Mouse (Mus musculus): ENCODE measurements around the gene Ampd3. TPM values are rescaled to one million over a fixed set of nuclear protein-coding genes. Genes with fewer than 3 reads are reported as not detected.

Gene Ampd3
- 4.2 TPM for polyA plus RNA-seq (2017; shearing (Covaris generic))

GRCm38 (mm10) chr7:110768001-110768400 lies at the start of gene Ampd3:
Gene Ampd3 (plus strand): TSS chr7:110768206.

GRCm38 (mm10) chr7:110843916-110844874 lies 76.2 kb downstream of the Ampd3 start, which contains the start of gene Rnf141:
Gene Rnf141 (minus strand): TSS chr7:110844457.

Other genes with a start within 250 kb of the Ampd3 start
- gene Sbf2, start 153.3 kb upstream of the Ampd3 start, polyA plus RNA-seq (2017; shearing (Covaris generic)): 3.3 TPM
- not detected for gene Adm, start 140.5 kb upstream of the Ampd3 start, polyA plus RNA-seq (2017; shearing (Covaris generic))
- gene Rnf141, start 76.3 kb downstream of the Ampd3 start, polyA plus RNA-seq (2017; shearing (Covaris generic)): 19.8 TPM
- gene Lyve1, start 95.0 kb downstream of the Ampd3 start, polyA plus RNA-seq (2017; shearing (Covaris generic)): not detected
- 1.2 TPM for gene Mrvi1, start 214.3 kb downstream of the Ampd3 start, polyA plus RNA-seq (2017; shearing (Covaris generic))

Measured in CD4-positive, CD25-positive, alpha-beta regulatory T cell, adult 9 weeks (primary cell).